Mouse (Mus musculus): Measurements from ENCODE around the gene Vmn2r65. TPM values are rescaled to one million over a fixed set of nuclear protein-coding genes. Genes with fewer than 3 reads are reported as not detected.

Gene Vmn2r65
- polyA plus RNA-seq (2011; ENCODE audit: insufficient read depth, insufficient read length, low replicate concordance, missing spikeins), result not detected in 2 replicates

DNA sequence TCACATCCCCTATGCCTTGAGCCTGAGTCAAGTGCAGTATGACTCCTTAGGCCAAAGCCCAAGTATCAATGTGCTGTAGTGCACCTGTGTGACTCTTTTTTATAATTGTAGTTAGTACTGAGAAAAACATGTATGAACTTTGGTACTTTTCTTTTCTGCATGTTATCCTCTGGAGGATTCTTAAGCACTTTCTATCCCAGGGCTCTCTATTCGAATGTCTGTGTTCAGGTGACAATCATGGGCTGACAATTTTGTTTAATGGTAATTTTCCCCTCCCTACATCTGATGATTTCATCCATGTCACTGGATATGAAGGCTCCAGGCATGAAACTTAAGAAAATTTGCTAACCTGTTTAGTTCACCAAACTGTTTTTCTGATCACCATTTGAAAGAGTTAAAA, at the start of gene Vmn2r65:
Vmn2r65 (minus strand) TSS at position 101 of the 400 bp plus-strand sequence.
- H3K4me1 ChIP-seq (ENCODE audit: control insufficient read depth, insufficient read depth, low read length), result no peaks in the 10 kb centered on the region
- H3K4me3 ChIP-seq (replicated peaks; ENCODE audit: control insufficient read depth, low read depth, low read length), result no peak within 1 kb of the TSS
- 27% methylated on average over 1 of the region's 1 CpGs for WGBS
- H3K27ac ChIP-seq (ENCODE audit: control insufficient read depth, insufficient read depth, low read depth, low read length, poor library complexity), result no peak within 1 kb of the TSS
- TF ChIP-seq CTCF (IDR thresholded peaks at IDR 0.05; ENCODE audit: control insufficient read depth, insufficient read depth, low read length) (no peak), POLR2A (IDR thresholded peaks at IDR 0.05; ENCODE audit: borderline replicate concordance, control insufficient read depth, low read depth, low read length) (no peak)

DNA sequence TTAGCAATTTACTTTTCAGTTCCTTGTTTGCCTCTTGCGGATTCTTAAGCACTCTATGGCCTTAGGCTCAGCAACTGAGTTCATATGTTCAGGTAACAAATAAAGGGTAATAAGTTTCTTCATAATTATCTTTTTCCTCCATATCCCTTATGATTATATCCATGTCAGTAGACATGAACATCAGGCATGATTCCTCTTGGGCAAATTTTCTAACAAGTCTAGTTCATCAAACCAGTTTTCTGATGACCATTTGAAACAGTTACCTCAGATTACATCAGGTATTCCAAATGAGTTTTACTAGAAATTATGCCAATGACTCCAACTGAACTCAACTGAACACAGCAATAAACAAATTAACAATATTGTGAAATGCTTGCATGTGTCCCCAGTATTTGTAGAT, 48.3 kb upstream of the Vmn2r65 start, which contains the start of gene Vmn2r66:
Vmn2r66 (minus strand) TSS at position 101 of the 400 bp plus-strand sequence.
- Histone ChIP-seq H3K4me3 (replicated peaks; ENCODE audit: control insufficient read depth, low read depth, low read length) (no peak within 1 kb of the TSS), H3K27ac (ENCODE audit: control insufficient read depth, insufficient read depth, low read depth, low read length, poor library complexity) (no peak within 1 kb of the TSS), H3K4me1 (ENCODE audit: control insufficient read depth, insufficient read depth, low read length) (no peaks in the 10 kb centered on the region)
- WGBS, result 77% methylated on average over 1 of the region's 1 CpGs
- TF ChIP-seq CTCF (IDR thresholded peaks at IDR 0.05; ENCODE audit: control insufficient read depth, insufficient read depth, low read length) (no peak), POLR2A (IDR thresholded peaks at IDR 0.05; ENCODE audit: borderline replicate concordance, control insufficient read depth, low read depth, low read length) (no peak)

DNA sequence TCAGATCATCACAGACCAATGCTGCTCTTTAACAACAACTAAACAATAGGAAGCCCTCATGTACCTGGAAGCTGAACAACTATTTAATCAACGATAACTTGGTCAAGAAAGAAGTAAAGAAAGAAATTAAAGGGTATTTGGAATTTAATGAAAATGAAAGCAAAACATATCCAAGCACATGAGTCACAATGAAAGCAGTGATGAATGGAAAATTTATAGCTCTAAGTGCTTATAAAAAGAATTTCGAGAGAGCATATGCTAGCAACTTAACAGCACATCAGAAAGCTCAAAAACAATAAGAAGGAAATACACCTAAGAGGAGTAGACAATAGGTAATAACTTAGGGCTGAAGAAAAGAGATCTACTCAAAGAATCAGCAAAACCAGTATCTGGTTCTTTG, 32.8 kb upstream of the Vmn2r65 start:
- WGBS, result 55% methylated on average over 2 of the region's 2 CpGs
- Histone ChIP-seq H3K27ac (ENCODE audit: control insufficient read depth, insufficient read depth, low read depth, low read length, poor library complexity) (no peak overlapping the region), H3K4me1 (ENCODE audit: control insufficient read depth, insufficient read depth, low read length) (no peaks in the 10 kb centered on the region), H3K4me3 (replicated peaks; ENCODE audit: control insufficient read depth, low read depth, low read length) (no peak overlapping the region)
- no peak for TF ChIP-seq POLR2A (IDR thresholded peaks at IDR 0.05; ENCODE audit: borderline replicate concordance, control insufficient read depth, low read depth, low read length)
- no peak for TF ChIP-seq CTCF (IDR thresholded peaks at IDR 0.05; ENCODE audit: control insufficient read depth, insufficient read depth, low read length)

Other genes with a start within 250 kb of the Vmn2r65 start
- gene Olfr291, start 110.6 kb downstream of the Vmn2r65 start, polyA plus RNA-seq (2011; ENCODE audit: insufficient read depth, insufficient read length, low replicate concordance, missing spikeins), result not detected in 2 replicates
- not detected in 2 replicates for gene Vmn2r66, start 48.2 kb upstream of the Vmn2r65 start, polyA plus RNA-seq (2011; ENCODE audit: insufficient read depth, insufficient read length, low replicate concordance, missing spikeins)
- not detected in 2 replicates for gene Vmn2r67, start 191.9 kb upstream of the Vmn2r65 start, polyA plus RNA-seq (2011; ENCODE audit: insufficient read depth, insufficient read length, low replicate concordance, missing spikeins)